ENCODE assay signal across 8 mouse cellular contexts in the genomic region with DNA sequence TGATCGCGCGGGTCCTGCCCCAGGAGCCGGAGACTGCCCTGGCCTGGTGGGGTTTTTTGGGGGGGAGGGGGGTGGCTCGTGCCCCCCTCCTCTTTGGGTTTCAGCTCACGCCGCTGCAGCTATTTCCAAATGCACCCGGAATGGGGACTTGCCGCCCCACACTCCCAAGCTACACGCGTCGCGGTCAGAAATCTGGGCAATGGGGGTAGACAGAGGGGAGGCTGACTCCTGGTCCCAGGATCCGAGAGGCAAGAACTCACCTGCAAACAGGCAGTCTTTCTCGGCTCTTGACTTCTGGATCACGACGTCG. TPM values are rescaled to one million over a fixed set of nuclear protein-coding genes. Genes with fewer than 3 reads are reported as not detected.
DNase-seq lines count a peak whose midpoint lies in the region; ATAC-seq and TF ChIP-seq lines count a peak whose summit lies in the region.

No protein-coding gene starts in this region.

- peak in 1 of 2 experiments; percentile 23 for DNase-seq in left cerebral cortex, adult 2 months (ENCODE audit: extremely low spot score in 1 of 2, low spot score in 2 of 2)
- DNase-seq in left cerebral cortex, postnatal 4 days, result no peak
- DNase-seq in R1 (ENCODE audit: low read depth, low spot score), result peak; percentile 57
- DNase-seq in limb, embryonic 11.5 days (ENCODE audit: low spot score), result peak; percentile 73
- no peak for DNase-seq in ovary, postnatal 10 days (ENCODE audit: low spot score)
- DNase-seq in right cerebral cortex, adult 18-20 months, result no peak

- no peaks in the 10 kb centered on the region for H3K9me3 ChIP-seq in forebrain, embryonic 12.5 days
- no peaks in the 10 kb centered on the region for H3K9me3 ChIP-seq in limb, embryonic 11.5 days (ENCODE audit: control insufficient read depth, low read length)

- H3K4me2 ChIP-seq in forebrain, embryonic 12.5 days, result peak overlapping the region; percentile 74
- peak overlapping the region; percentile 80 for H3K4me2 ChIP-seq in limb, embryonic 11.5 days (ENCODE audit: low read depth, severe bottlenecking)

- H3K27ac ChIP-seq in left cerebral cortex, adult 2 months, result peak overlapping the region; percentile 89
- H3K27ac ChIP-seq in forebrain, embryonic 12.5 days, result peak overlapping the region; percentile 91
- peak overlapping the region; percentile 87 for H3K27ac ChIP-seq in limb, embryonic 11.5 days (replicated peaks; ENCODE audit: low read depth, low read length)
- peak overlapping the region; percentile 41 for H3K27ac ChIP-seq in small intestine, adult 2 months (ENCODE audit: insufficient read depth, low read depth, low read length)

- TF ChIP-seq POLR2A in small intestine, adult 2 months (IDR thresholded peaks at IDR 0.05; ENCODE audit: low read depth, low read length), result no peak

- no peaks in the 10 kb centered on the region for H3K36me3 ChIP-seq in forebrain, embryonic 12.5 days (replicated peaks)
- H3K36me3 ChIP-seq in limb, embryonic 11.5 days (ENCODE audit: control insufficient read depth, insufficient read depth, low read length), result no peaks in the 10 kb centered on the region
- no peaks in the 10 kb centered on the region for H3K36me3 ChIP-seq in small intestine, adult 2 months (ENCODE audit: control insufficient read depth, insufficient read depth, low read length)

- peak; percentile 57 for ATAC-seq in forebrain, embryonic 12.5 days (ENCODE audit: low FRiP score)
- peak; percentile 66 for ATAC-seq in limb, embryonic 11.5 days (ENCODE audit: insufficient number of reproducible peaks, low FRiP score, low TSS enrichment, low read depth)

- H3K4me1 ChIP-seq in forebrain, embryonic 12.5 days, result peaks cover 12% of the 10 kb centered on the region
- peaks cover 6% of the 10 kb centered on the region; the same call in 1 of the 2 replicates for H3K4me1 ChIP-seq in limb, embryonic 11.5 days (ENCODE audit: control insufficient read depth, insufficient read depth, low read length)
- H3K4me1 ChIP-seq in small intestine, adult 2 months (ENCODE audit: control insufficient read depth, insufficient read depth, insufficient read length, low read length), result 0 out of 2 replicates have a peak, but pooled peaks cover 3% of the 10 kb centered on the region

- H3K4me3 ChIP-seq in left cerebral cortex, adult 2 months, result peak overlapping the region; percentile 93
- H3K4me3 ChIP-seq in forebrain, embryonic 12.5 days (replicated peaks), result peak overlapping the region; percentile 76
- peak overlapping the region; percentile 78 for H3K4me3 ChIP-seq in limb, embryonic 11.5 days (ENCODE audit: low read depth, low read length)
- peak overlapping the region; percentile 71 for H3K4me3 ChIP-seq in small intestine, adult 2 months (ENCODE audit: low read depth, low read length)

- WGBS in forebrain, embryonic 12.5 days, result 2% methylated on average over 18 of the region's 18 CpGs
- WGBS in limb, embryonic 11.5 days, result 0% methylated on average over 17 of the region's 18 CpGs
- WGBS in small intestine, adult 2 months, result under 1% methylated on average over 18 of the region's 18 CpGs

- peaks cover 11% of the 10 kb centered on the region; the same call in 1 of the 2 replicates for H3K27me3 ChIP-seq in forebrain, embryonic 12.5 days
- H3K27me3 ChIP-seq in limb, embryonic 11.5 days (ENCODE audit: control insufficient read depth, insufficient read depth, low read length), result no peaks in the 10 kb centered on the region
- peaks cover 5% of the 10 kb centered on the region; the same call in 1 of the 2 replicates for H3K27me3 ChIP-seq in small intestine, adult 2 months (ENCODE audit: control insufficient read depth, insufficient read depth, low read length)

- no peak for TF ChIP-seq CTCF in left cerebral cortex, adult 2 months (IDR thresholded peaks at IDR 0.05)
- TF ChIP-seq CTCF in small intestine, adult 2 months (IDR thresholded peaks at IDR 0.05; ENCODE audit: extremely low read depth, insufficient read length, insufficient replicate concordance, low read depth, low read length), result no peak

- intact Hi-C loops in left cerebral cortex, adult 2 months (cut with DNase I), result loop anchor here (5.0 to 10.0 kb wide), 2 partner anchors 143 to 260 kb away; no protein-coding TSS in a partner anchor
- intact Hi-C loops in left cerebral cortex, postnatal 4 days (cut with DNase I), result no loop called here

- peak overlapping the region; percentile 89 for H3K9ac ChIP-seq in forebrain, embryonic 12.5 days
- peak overlapping the region; percentile 85 for H3K9ac ChIP-seq in limb, embryonic 11.5 days (ENCODE audit: low read length)

RNA-seq across cellular contexts. Expression of gene Parp8, which starts 0.5 kb away (rescaled TPM):
- total RNA-seq in left cerebral cortex, adult 2 months (2021), result 10 to 100 TPM; 20.9 to 21.9 TPM
- 10 to 100 TPM; 62.5 to 62.8 TPM for total RNA-seq in left cerebral cortex, postnatal 4 days (2021)
- polyA plus RNA-seq in forebrain, embryonic 12.5 days (2016; fragmentation: Nextera tagmentation; extraction: Ambion mirVana), result 14.7 and 17.7 TPM in 2 replicates
- polyA plus RNA-seq in limb, embryonic 11.5 days (2014; fragmentation: Nextera tagmentation; extraction: Ambion mirVana), result 17.7 and 18.3 TPM in 2 replicates
- 0.89 and 1.6 TPM in 2 replicates for polyA plus RNA-seq in small intestine, adult 2 months (2012; rRNA removed)

Comparison
In these comparisons a context has a peak if more than half of its experiments do, and no peak if none do; other contexts are left out.
1. DNase-seq: peak in R1 (single experiment) and limb, embryonic 11.5 days (single experiment); none in left cerebral cortex, postnatal 4 days (single experiment), ovary, postnatal 10 days (single experiment) and right cerebral cortex, adult 18-20 months (single experiment).
2. H3K27ac ChIP-seq: peak in every context shown above with its lines; median percentile 91 in forebrain, embryonic 12.5 days; 89 in left cerebral cortex, adult 2 months; 87 in limb, embryonic 11.5 days; 41 in small intestine, adult 2 months.
3. Peak in every context shown above with its lines, with median percentiles within 50 percentile points of each other: H3K4me3 ChIP-seq.